Mouse (Mus musculus) spleen, adult 2 months (tissue): Measurements from ENCODE around the gene Vdac1.

Experiments used
- CTCF ChIP-seq: fragments of 200-500 bp; IDR thresholded peaks from 2 replicates; pipeline ENCODE4 v1.5.1; 2011; ENCODE audit warnings: mild to moderate bottlenecking, inconsistent platforms; ENCODE audit not compliant: insufficient read depth, insufficient read length, insufficient replicate concordance; ENCODE audit errors: extremely low read depth
- POLR2A ChIP-seq: fragments of 200-500 bp; IDR thresholded peaks from 2 replicates; pipeline ENCODE4 v1.6.1; 2011; ENCODE audit warnings: low read depth, low read length, inconsistent platforms

DNA sequence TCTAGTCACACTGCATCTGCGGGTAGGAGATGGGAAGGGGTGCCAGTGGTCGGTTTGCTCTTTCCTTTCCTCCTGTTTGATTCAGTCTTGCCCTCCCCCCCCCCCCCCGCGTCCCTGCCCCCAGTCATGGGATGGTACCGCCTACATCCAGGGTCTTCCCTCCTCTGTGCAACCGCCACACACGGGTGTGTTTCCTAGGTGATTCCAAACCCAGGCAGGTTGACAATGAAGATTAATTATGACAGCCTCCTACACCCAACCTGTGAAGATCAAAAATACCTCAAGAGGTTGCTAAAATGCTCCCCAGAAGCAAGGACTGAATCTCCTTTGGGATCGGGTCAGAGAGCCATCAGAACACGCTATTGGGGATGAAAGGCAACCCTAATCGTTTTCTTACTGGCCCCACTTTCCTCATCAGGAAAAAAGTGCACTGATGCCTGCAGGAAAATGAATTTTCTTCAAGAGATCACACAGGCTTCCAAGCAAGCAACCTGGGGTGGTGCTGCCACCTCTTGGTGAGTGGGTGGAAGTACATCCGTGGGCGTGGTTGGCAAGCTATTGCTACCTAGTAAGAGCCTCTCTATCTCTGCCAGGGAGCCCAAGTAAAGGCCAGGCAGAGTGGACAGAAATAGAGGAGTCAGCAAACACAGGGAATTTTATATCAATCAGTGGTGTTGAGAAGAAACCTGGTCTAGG, 14.6 kb upstream of the Vdac1 start:
- TF ChIP-seq CTCF = peak; percentile 90; the same call in 1 of the 2 replicates
- TF ChIP-seq POLR2A = no peak
